Comparison of ENCODE assay signal across 8 mouse cellular contexts in the genomic region with DNA sequence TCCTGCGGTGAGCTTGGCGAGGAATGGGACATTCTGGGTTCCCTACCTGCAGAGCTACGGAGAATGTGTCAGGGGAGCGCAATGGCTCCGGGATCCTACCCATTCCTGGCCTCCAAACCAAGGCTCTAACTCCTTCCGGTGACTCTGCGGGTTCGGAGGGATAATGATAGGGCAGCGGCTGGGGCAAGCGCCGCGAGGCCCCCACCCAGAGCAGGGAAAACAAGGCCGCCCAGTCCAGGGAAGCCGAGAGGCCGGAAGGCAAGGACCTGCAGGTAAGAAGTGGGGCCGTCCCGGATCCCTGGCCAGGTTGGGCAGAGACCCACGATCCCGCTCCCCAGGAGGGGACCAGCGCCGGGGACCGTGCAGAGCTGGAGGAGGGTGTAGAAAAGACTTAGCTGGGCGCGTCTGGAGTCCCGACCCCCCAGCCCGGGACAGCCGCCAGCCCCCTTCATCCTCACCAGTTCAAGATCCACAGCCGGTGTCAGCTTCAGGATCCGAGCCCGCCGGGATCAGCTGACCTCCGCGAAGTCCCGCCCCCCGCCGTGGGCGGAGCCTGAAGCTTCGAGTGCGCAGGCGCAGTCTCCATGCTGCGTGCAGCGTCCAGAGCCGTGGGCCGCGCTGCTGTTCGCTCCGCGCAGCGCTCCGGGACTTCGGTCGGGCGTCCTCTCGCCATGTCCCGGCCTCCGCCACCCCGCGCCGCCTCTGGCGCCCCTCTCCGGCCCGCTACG. TPM values are rescaled to one million over a fixed set of nuclear protein-coding genes. Genes with fewer than 3 reads are reported as not detected.
DNase-seq lines count a peak whose midpoint lies in the region; ATAC-seq and TF ChIP-seq lines count a peak whose summit lies in the region.

A gene (minus strand): TSS at position 538 of the 728 bp plus-strand sequence.
A gene (plus strand): TSS at position 574 of the 728 bp plus-strand sequence.

- peak; percentile 42; the same call in 1 of the 2 replicates for ATAC-seq in G1E (ENCODE audit: extremely low read depth, insufficient number of reproducible peaks, low FRiP score, poor library complexity, severe bottlenecking)
- peak; percentile 92 for ATAC-seq in forebrain, embryonic 16.5 days
- peak; percentile 90 for ATAC-seq in lung, embryonic 14.5 days (ENCODE audit: insufficient read depth)

- H3K27ac ChIP-seq in forebrain, embryonic 16.5 days (ENCODE audit: low read length) = peak within 1 kb of the TSS; percentile 56
- peak within 1 kb of the TSS; percentile 92 for H3K27ac ChIP-seq in layer of hippocampus, adult 2 months
- H3K27ac ChIP-seq in lung, embryonic 14.5 days (ENCODE audit: low read depth) = peak within 1 kb of the TSS; percentile 73
- no peak within 1 kb of the TSS for H3K27ac ChIP-seq in olfactory bulb, adult 2 months (ENCODE audit: insufficient read depth, low read depth, low read length)
- no peak within 1 kb of the TSS for H3K27ac ChIP-seq in thymus, adult 2 months (ENCODE audit: control insufficient read depth, insufficient read depth, low read length)

- H3K27me3 ChIP-seq in G1E (ENCODE audit: insufficient read depth, low read length) = no peaks in the 10 kb centered on the region
- no peaks in the 10 kb centered on the region for H3K27me3 ChIP-seq in forebrain, embryonic 16.5 days (replicated peaks; ENCODE audit: control insufficient read depth, insufficient read depth, low read length)
- H3K27me3 ChIP-seq in lung, embryonic 14.5 days (ENCODE audit: insufficient read depth, low read length) = no peaks in the 10 kb centered on the region
- peaks cover 3% of the 10 kb centered on the region; the same call in 1 of the 2 replicates for H3K27me3 ChIP-seq in thymus, adult 2 months (ENCODE audit: control insufficient read depth, insufficient read depth, low read length)

- H3K4me1 ChIP-seq in G1E (ENCODE audit: insufficient read depth, low read depth, low read length) = peaks cover 50% of the 10 kb centered on the region
- H3K4me1 ChIP-seq in forebrain, embryonic 16.5 days (replicated peaks; ENCODE audit: control insufficient read depth, insufficient read depth, low read length) = peaks cover 25% of the 10 kb centered on the region
- H3K4me1 ChIP-seq in lung, embryonic 14.5 days (ENCODE audit: insufficient read depth) = no peaks in the 10 kb centered on the region
- peaks cover 20% of the 10 kb centered on the region for H3K4me1 ChIP-seq in olfactory bulb, adult 2 months (ENCODE audit: control insufficient read depth, insufficient read depth, low read length)
- H3K4me1 ChIP-seq in thymus, adult 2 months (replicated peaks; ENCODE audit: control insufficient read depth, insufficient read depth, low read length) = peaks cover 13% of the 10 kb centered on the region

- peak; percentile 94 for DNase-seq in G1E (ENCODE audit: low spot score)
- peak; percentile 97 to 100 for DNase-seq in cerebellum, adult 18-20 months
- DNase-seq in heart, postnatal 36 days = peak; percentile 100
- peak; percentile 96 to 99 for DNase-seq in layer of hippocampus, adult 2 months (ENCODE audit: low spot score in 2 of 2)
- DNase-seq in lung, embryonic 14.5 days = peak; percentile 99
- DNase-seq in thymus, adult 2 months = peak; percentile 98

- peak within 1 kb of the TSS; percentile 94 for H3K9ac ChIP-seq in forebrain, embryonic 16.5 days (replicated peaks; ENCODE audit: low read depth, low read length)
- H3K9ac ChIP-seq in lung, embryonic 14.5 days = peak within 1 kb of the TSS; percentile 83

- no peak for TF ChIP-seq CTCF in G1E (IDR thresholded peaks at IDR 0.05; ENCODE audit: low read depth, low read length)
- peak; percentile 8; the same call in 1 of the 2 replicates for TF ChIP-seq CTCF in layer of hippocampus, adult 2 months (conservative IDR thresholded peaks at IDR 0.05)
- TF ChIP-seq CTCF in lung, embryonic 14.5 days (IDR thresholded peaks at IDR 0.05; ENCODE audit: low read depth) = no peak
- TF ChIP-seq CTCF in olfactory bulb, adult 2 months (IDR thresholded peaks at IDR 0.05; ENCODE audit: insufficient read depth, low read depth, low read length) = no peak
- TF ChIP-seq CTCF in thymus, adult 2 months (IDR thresholded peaks at IDR 0.05; ENCODE audit: borderline replicate concordance, control insufficient read depth, extremely low read depth, insufficient read depth, low read length, poor library complexity) = peak; percentile 42; the same call in 1 of the 2 replicates

- peak within 1 kb of the TSS; percentile 94 for H3K4me2 ChIP-seq in forebrain, embryonic 16.5 days (ENCODE audit: low read length)
- peak within 1 kb of the TSS; percentile 97 for H3K4me2 ChIP-seq in lung, embryonic 14.5 days

- intact Hi-C loops in heart, postnatal 36 days (cut with DNase I) = no loop called here

- H3K9me3 ChIP-seq in G1E (replicated peaks) = no peaks in the 10 kb centered on the region
- no peaks in the 10 kb centered on the region for H3K9me3 ChIP-seq in forebrain, embryonic 16.5 days (ENCODE audit: control insufficient read depth, low read length)
- H3K9me3 ChIP-seq in lung, embryonic 14.5 days (ENCODE audit: low read depth, low read length) = no peaks in the 10 kb centered on the region

- TF ChIP-seq POLR2A in olfactory bulb, adult 2 months (IDR thresholded peaks at IDR 0.05; ENCODE audit: insufficient read depth, low read depth, low read length) = peak; percentile 97
- TF ChIP-seq POLR2A in thymus, adult 2 months (IDR thresholded peaks at IDR 0.05; ENCODE audit: control insufficient read depth, extremely low read depth, insufficient read depth, low read length, poor library complexity) = peak; percentile 81

- under 1% methylated on average over 62 of the region's 63 CpGs for WGBS in forebrain, embryonic 16.5 days
- WGBS in lung, embryonic 14.5 days = under 1% methylated on average over 63 of the region's 63 CpGs
- under 1% methylated on average over 62 of the region's 63 CpGs for WGBS in olfactory bulb, adult 2 months
- WGBS in thymus, adult 2 months = 2% methylated on average over 63 of the region's 63 CpGs

- H3K4me3 ChIP-seq in G1E (ENCODE audit: low read depth, low read length) = peak within 1 kb of the TSS; percentile 94
- H3K4me3 ChIP-seq in forebrain, embryonic 16.5 days (replicated peaks; ENCODE audit: low read length) = peak within 1 kb of the TSS; percentile 98
- H3K4me3 ChIP-seq in layer of hippocampus, adult 2 months = peak within 1 kb of the TSS; percentile 93
- peak within 1 kb of the TSS; percentile 93 for H3K4me3 ChIP-seq in lung, embryonic 14.5 days (ENCODE audit: low read depth, low read length)
- peak within 1 kb of the TSS; percentile 66 for H3K4me3 ChIP-seq in olfactory bulb, adult 2 months (ENCODE audit: insufficient read depth, low read depth, low read length)
- H3K4me3 ChIP-seq in thymus, adult 2 months (ENCODE audit: control insufficient read depth, insufficient read depth, low read length) = peak within 1 kb of the TSS; percentile 89

- H3K36me3 ChIP-seq in G1E (replicated peaks) = peaks cover 45% of the 10 kb centered on the region
- H3K36me3 ChIP-seq in forebrain, embryonic 16.5 days (ENCODE audit: control insufficient read depth, insufficient read depth) = no peaks in the 10 kb centered on the region
- peaks cover 8% of the 10 kb centered on the region; the same call in 1 of the 2 replicates for H3K36me3 ChIP-seq in lung, embryonic 14.5 days (ENCODE audit: insufficient read depth)
- H3K36me3 ChIP-seq in thymus, adult 2 months (ENCODE audit: control insufficient read depth, insufficient read depth, low read length) = no peaks in the 10 kb centered on the region

RNA-seq across cellular contexts. Expression of the first gene that starts in this region (rescaled TPM):
- total RNA-seq in G1E (2014; fragmentation: Nextera tagmentation) (4.3 and 6.8 TPM in 2 replicates), G1E (2017) (11.8 and 14.0 TPM in 2 replicates)
- 3.8 and 4.4 TPM in 2 replicates for polyA plus RNA-seq in G1E (2012)
- polyA plus RNA-seq in forebrain, embryonic 16.5 days (2015; fragmentation: Nextera tagmentation; extraction: Ambion mirVana) = 10.1 and 13.2 TPM in 2 replicates
- total RNA-seq in heart, postnatal 36 days (2021) = 1 to 10 TPM; 6.4 to 7.4 TPM
- total RNA-seq in layer of hippocampus, adult 2 months (2021) = 10 to 100 TPM; 12.5 to 13.3 TPM
- polyA plus RNA-seq in lung, embryonic 14.5 days (2014; fragmentation: Nextera tagmentation; extraction: Ambion mirVana) = 10.5 and 11.0 TPM in 2 replicates
- polyA plus RNA-seq in olfactory bulb, adult 2 months (2012; ENCODE audit: insufficient read depth, insufficient read length, low replicate concordance, missing spikeins) = not detected in 2 replicates
- polyA plus RNA-seq in thymus, adult 2 months (2012; rRNA removed) = 42.6 and 50.1 TPM in 2 replicates

RNA-seq across cellular contexts. Expression of the second gene that starts in this region (rescaled TPM):
- total RNA-seq in G1E (2014; fragmentation: Nextera tagmentation) (7.8 and 13.2 TPM in 2 replicates), G1E (2017) (13.8 and 19.1 TPM in 2 replicates)
- polyA plus RNA-seq in G1E (2012) = 57.3 and 64.0 TPM in 2 replicates
- polyA plus RNA-seq in forebrain, embryonic 16.5 days (2015; fragmentation: Nextera tagmentation; extraction: Ambion mirVana) = 56.5 and 56.7 TPM in 2 replicates
- total RNA-seq in heart, postnatal 36 days (2021) = 10 to 100 TPM; 52.5 to 53.3 TPM
- total RNA-seq in layer of hippocampus, adult 2 months (2021) = 10 to 100 TPM; 31.6 to 32.9 TPM
- polyA plus RNA-seq in lung, embryonic 14.5 days (2014; fragmentation: Nextera tagmentation; extraction: Ambion mirVana) = 87.5 and 101 TPM in 2 replicates
- polyA plus RNA-seq in olfactory bulb, adult 2 months (2012; ENCODE audit: insufficient read depth, insufficient read length, low replicate concordance, missing spikeins) = not detected in 2 replicates
- 29.5 and 33.3 TPM in 2 replicates for polyA plus RNA-seq in thymus, adult 2 months (2012; rRNA removed)

Comparison
In these comparisons a context has a peak if more than half of its experiments do, and no peak if none do; other contexts are left out.
1. RNA of the second gene that starts in this region (polyA plus RNA-seq): 87.5 to 101 TPM in lung, embryonic 14.5 days, 57.3 to 64.0 TPM in G1E, 56.5 to 56.7 TPM in forebrain, embryonic 16.5 days and 29.5 to 33.3 TPM in thymus, adult 2 months; not detected in olfactory bulb, adult 2 months; every median in the first group is over 10 times any median in the second.
2. ATAC-seq: peak in every context shown above with its lines; median percentile 92 in forebrain, embryonic 16.5 days; 90 in lung, embryonic 14.5 days; 42 in G1E.
3. CTCF ChIP-seq: peak in layer of hippocampus, adult 2 months (single experiment) and thymus, adult 2 months (single experiment); none in G1E (single experiment), lung, embryonic 14.5 days (single experiment) and olfactory bulb, adult 2 months (single experiment).
4. H3K27ac ChIP-seq: peak in forebrain, embryonic 16.5 days (single experiment), layer of hippocampus, adult 2 months (single experiment) and lung, embryonic 14.5 days (single experiment); none in olfactory bulb, adult 2 months (single experiment) and thymus, adult 2 months (single experiment).
5. Peak in every context shown above with its lines, with median percentiles within 50 percentile points of each other: DNase-seq and H3K4me3 ChIP-seq.